Mouse (Mus musculus): Measurements from ENCODE around the gene Olfr1394. TPM values are rescaled to one million over a fixed set of nuclear protein-coding genes. Genes with fewer than 3 reads are reported as not detected.
"Not testable (repeated sequence)": the region's sequence is repeated elsewhere in the genome, so short reads cannot be mapped to it uniquely, and the experiment has no call there.

The Olfr1394 gene
- polyA plus RNA-seq, 1 experiment from 2014 or later = not detected

DNA sequence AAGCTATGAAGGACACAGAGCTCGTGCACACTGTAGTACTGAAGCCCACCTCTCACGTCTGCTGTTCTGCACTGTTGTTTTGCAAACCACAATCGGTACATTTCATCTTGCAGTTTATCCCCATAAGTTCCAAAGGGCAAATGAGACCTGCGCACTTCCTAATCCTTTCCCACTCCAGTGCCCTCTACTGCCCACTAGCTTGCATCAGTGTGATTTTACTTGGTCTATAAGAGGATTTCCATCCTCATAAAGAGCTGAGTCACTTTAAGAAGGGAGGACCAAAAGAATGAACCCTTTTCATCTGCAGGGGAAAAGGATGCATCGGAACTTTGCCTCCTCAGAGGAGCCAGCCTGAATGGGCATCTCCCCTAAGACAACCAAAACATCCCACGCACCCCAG, 32.3 kb downstream of the Olfr1394 start:
- no peaks in the 10 kb centered on the region for H3K27me3 ChIP-seq (ENCODE audit: control insufficient read depth, insufficient read depth, low read depth, low read length)
- H3K9me3 ChIP-seq (ENCODE audit: control insufficient read depth, low read length) = no peaks in the 10 kb centered on the region
- H3K4me3 ChIP-seq (ENCODE audit: low read length) = no peak overlapping the region
- no peak overlapping the region for H3K27ac ChIP-seq (ENCODE audit: low read length)
- H3K4me1 ChIP-seq (replicated peaks; ENCODE audit: control insufficient read depth, insufficient read depth, low read length) = no peaks in the 10 kb centered on the region; the same call in 1 of the 2 replicates
- H3K9ac ChIP-seq (ENCODE audit: low read length) = no peak overlapping the region
- no peak for ATAC-seq (ENCODE audit: low read depth)
- 76% methylated on average over 6 of the region's 6 CpGs for WGBS
- no peaks in the 10 kb centered on the region for H3K36me3 ChIP-seq (ENCODE audit: control insufficient read depth, insufficient read depth, low read length)
- H3K4me2 ChIP-seq (ENCODE audit: low read depth, low read length) = no peak overlapping the region

DNA sequence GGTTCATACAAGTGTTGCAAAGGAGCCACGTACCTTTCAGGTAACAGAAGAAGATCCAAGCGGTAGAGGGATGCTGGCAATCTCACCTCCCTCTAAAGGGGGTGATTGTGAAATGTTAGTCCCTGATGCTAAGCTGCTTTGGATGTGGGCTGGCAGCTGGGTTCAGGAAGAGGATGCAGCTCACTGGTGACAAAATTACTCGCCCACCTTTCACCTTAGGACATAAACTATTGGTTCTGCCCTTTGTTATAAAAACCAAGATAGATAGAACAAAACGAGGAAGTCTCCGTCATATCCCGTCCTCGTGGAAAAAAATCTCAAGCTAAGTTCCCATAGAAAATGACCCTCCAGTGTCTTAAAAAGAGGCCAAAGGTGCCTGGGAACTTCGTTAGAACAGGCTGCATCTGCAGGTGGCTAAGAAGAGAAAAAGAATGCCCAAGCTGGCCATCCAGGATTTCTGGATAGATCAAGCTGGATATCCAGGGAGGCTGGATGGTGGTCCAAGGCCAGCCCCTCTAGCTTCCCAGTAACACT, 32.8 kb downstream of the Olfr1394 start, which contains the start of gene Btnl9:
TSS of gene Btnl9 (minus strand) at position 205 of the 534 bp plus-strand sequence.
- Histone ChIP-seq H3K4me3 (ENCODE audit: low read length) (no peak within 1 kb of the TSS), H3K4me1 (replicated peaks; ENCODE audit: control insufficient read depth, insufficient read depth, low read length) (no peaks in the 10 kb centered on the region; the same call in 1 of the 2 replicates), H3K27ac (ENCODE audit: low read length) (no peak within 1 kb of the TSS), H3K36me3 (ENCODE audit: control insufficient read depth, insufficient read depth, low read length) (no peaks in the 10 kb centered on the region), H3K27me3 (ENCODE audit: control insufficient read depth, insufficient read depth, low read depth, low read length) (no peaks in the 10 kb centered on the region), H3K4me2 (ENCODE audit: low read depth, low read length) (no peak within 1 kb of the TSS), H3K9ac (ENCODE audit: low read length) (no peak within 1 kb of the TSS), H3K9me3 (ENCODE audit: control insufficient read depth, low read length) (no peaks in the 10 kb centered on the region)
- ATAC-seq (ENCODE audit: low read depth) = no peak
- WGBS = 57% methylated on average over 8 of the region's 8 CpGs

DNA sequence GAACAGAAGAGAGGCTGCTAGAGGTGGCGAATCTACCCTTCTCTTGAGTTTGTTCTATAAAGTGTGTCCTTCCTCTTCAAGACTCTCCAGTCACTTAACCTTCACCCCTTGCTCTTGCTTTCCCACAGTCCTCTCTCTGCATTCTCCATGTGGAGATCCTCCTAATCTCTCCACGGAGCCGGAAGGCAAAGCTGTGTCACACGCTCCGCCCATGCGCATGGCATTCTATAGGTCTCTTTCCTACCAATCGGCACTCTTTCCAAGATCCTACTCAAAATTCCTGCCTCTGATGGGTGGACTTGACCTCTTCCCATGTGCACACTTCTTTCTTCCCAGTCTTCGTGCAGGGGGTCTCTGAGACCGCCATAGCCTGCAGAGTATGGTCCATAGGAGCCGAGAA, 33.5 kb downstream of the Olfr1394 start:
- Histone ChIP-seq H3K4me3 (ENCODE audit: low read length) (no peak overlapping the region), H3K4me2 (ENCODE audit: low read depth, low read length) (no peak overlapping the region), H3K27me3 (ENCODE audit: control insufficient read depth, insufficient read depth, low read depth, low read length) (no peaks in the 10 kb centered on the region), H3K36me3 (ENCODE audit: control insufficient read depth, insufficient read depth, low read length) (no peaks in the 10 kb centered on the region), H3K9ac (ENCODE audit: low read length) (no peak overlapping the region), H3K9me3 (ENCODE audit: control insufficient read depth, low read length) (no peaks in the 10 kb centered on the region), H3K27ac (ENCODE audit: low read length) (no peak overlapping the region), H3K4me1 (replicated peaks; ENCODE audit: control insufficient read depth, insufficient read depth, low read length) (no peaks in the 10 kb centered on the region; the same call in 1 of the 2 replicates)
- 59% methylated on average over 10 of the region's 10 CpGs for WGBS
- no peak for ATAC-seq (ENCODE audit: low read depth)

- H3K4me1 ChIP-seq (replicated peaks; ENCODE audit: control insufficient read depth, insufficient read depth, low read length) = no peaks in the 10 kb centered on the region; the same call in 1 of the 2 replicates
- H3K27me3 ChIP-seq (ENCODE audit: control insufficient read depth, insufficient read depth, low read depth, low read length) = no peaks in the 10 kb centered on the region
- H3K4me2 ChIP-seq (ENCODE audit: low read depth, low read length) = no peak overlapping the region
- whole genome bisulfite sequencing = under 1% methylated on average over 7 of the region's 7 CpGs
- no peaks in the 10 kb centered on the region for H3K36me3 ChIP-seq (ENCODE audit: control insufficient read depth, insufficient read depth, low read length)
- H3K9me3 ChIP-seq (ENCODE audit: control insufficient read depth, low read length) = no peaks in the 10 kb centered on the region
- H3K4me3 ChIP-seq (ENCODE audit: low read length) = no peak overlapping the region
- ATAC-seq (ENCODE audit: low read depth) = no peak
- no peak overlapping the region for H3K9ac ChIP-seq (ENCODE audit: low read length)
- no peak overlapping the region for H3K27ac ChIP-seq (ENCODE audit: low read length)
Measured at GRCm38 (mm10) chr11:49189737-49190136, 35.6 kb downstream of the Olfr1394 start.

- no peak for ATAC-seq (ENCODE audit: low read depth)
- Histone ChIP-seq H3K4me3 (ENCODE audit: low read length) (no peak overlapping the region), H3K27ac (ENCODE audit: low read length) (no peak overlapping the region), H3K36me3 (ENCODE audit: control insufficient read depth, insufficient read depth, low read length) (no peaks in the 10 kb centered on the region), H3K9me3 (ENCODE audit: control insufficient read depth, low read length) (no peaks in the 10 kb centered on the region), H3K27me3 (ENCODE audit: control insufficient read depth, insufficient read depth, low read depth, low read length) (no peaks in the 10 kb centered on the region), H3K4me2 (ENCODE audit: low read depth, low read length) (no peak overlapping the region), H3K4me1 (replicated peaks; ENCODE audit: control insufficient read depth, insufficient read depth, low read length) (no peaks in the 10 kb centered on the region; the same call in 1 of the 2 replicates), H3K9ac (ENCODE audit: low read length) (no peak overlapping the region)
- WGBS = 25% methylated on average over 2 of the region's 2 CpGs
Measured at GRCm38 (mm10) chr11:49191083-49191482, 36.9 kb downstream of the Olfr1394 start.

GRCm38 (mm10) chr11:49194771-49195170, 40.6 kb downstream of the Olfr1394 start:
- not testable (repeated sequence) for ATAC-seq (ENCODE audit: low read depth); H3K4me2 ChIP-seq (ENCODE audit: low read depth, low read length); H3K4me3 ChIP-seq (ENCODE audit: low read length); H3K27ac ChIP-seq (ENCODE audit: low read length); H3K9ac ChIP-seq (ENCODE audit: low read length); H3K9me3 ChIP-seq (ENCODE audit: control insufficient read depth, low read length); H3K36me3 ChIP-seq (ENCODE audit: control insufficient read depth, insufficient read depth, low read length); H3K4me1 ChIP-seq (replicated peaks; ENCODE audit: control insufficient read depth, insufficient read depth, low read length); H3K27me3 ChIP-seq (ENCODE audit: control insufficient read depth, insufficient read depth, low read depth, low read length)
- 91% methylated on average over 8 of the region's 9 CpGs for WGBS

DNA sequence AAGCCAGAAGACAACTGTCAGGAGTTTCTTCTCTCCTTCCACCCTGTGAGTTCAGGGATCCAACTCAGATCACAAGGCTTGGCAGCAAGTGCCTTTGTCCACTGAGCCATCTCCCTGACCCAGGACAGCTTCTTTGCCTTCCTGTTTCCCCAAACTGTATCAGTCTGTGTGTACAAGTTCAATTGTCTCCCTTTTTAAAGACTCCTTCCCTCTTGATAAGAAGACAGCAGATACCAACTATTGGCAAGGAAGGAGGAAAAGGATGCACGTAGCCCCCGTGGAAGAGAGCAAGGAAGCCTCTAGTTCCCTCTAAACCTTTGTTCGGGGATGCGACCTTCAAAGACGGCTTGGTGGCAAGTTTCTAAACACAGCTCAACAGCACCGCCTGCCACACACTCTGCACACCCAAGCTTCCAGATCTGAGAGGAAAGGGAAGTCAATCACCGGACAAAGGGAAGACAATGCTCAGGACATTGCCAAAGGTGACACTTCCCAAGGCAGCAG, 41.7 kb downstream of the Olfr1394 start:
- Histone ChIP-seq H3K27me3 (ENCODE audit: control insufficient read depth, insufficient read depth, low read depth, low read length) (no peaks in the 10 kb centered on the region), H3K9me3 (ENCODE audit: control insufficient read depth, low read length) (no peaks in the 10 kb centered on the region), H3K36me3 (ENCODE audit: control insufficient read depth, insufficient read depth, low read length) (no peaks in the 10 kb centered on the region), H3K4me2 (ENCODE audit: low read depth, low read length) (no peak overlapping the region), H3K4me3 (ENCODE audit: low read length) (no peak overlapping the region), H3K4me1 (replicated peaks; ENCODE audit: control insufficient read depth, insufficient read depth, low read length) (no peaks in the 10 kb centered on the region), H3K9ac (ENCODE audit: low read length) (no peak overlapping the region), H3K27ac (ENCODE audit: low read length) (peak overlapping the region; percentile 51)
- WGBS = 67% methylated on average over 7 of the region's 7 CpGs
- peak; percentile 79 for ATAC-seq (ENCODE audit: low read depth)

- no peak for ATAC-seq (ENCODE audit: low read depth)
- H3K36me3 ChIP-seq (ENCODE audit: control insufficient read depth, insufficient read depth, low read length) = no peaks in the 10 kb centered on the region
- no peak overlapping the region for H3K4me2 ChIP-seq (ENCODE audit: low read depth, low read length)
Measured at GRCm38 (mm10) chr11:49200666-49201065, 46.5 kb downstream of the Olfr1394 start.

GRCm38 (mm10) chr11:49201142-49201541, 47.0 kb downstream of the Olfr1394 start:
- H3K9me3 ChIP-seq (ENCODE audit: control insufficient read depth, low read length) = no peaks in the 10 kb centered on the region
- H3K27ac ChIP-seq (ENCODE audit: low read length) = no peak overlapping the region
- no peak for ATAC-seq (ENCODE audit: low read depth)
- H3K4me2 ChIP-seq (ENCODE audit: low read depth, low read length) = no peak overlapping the region
- no peak overlapping the region for H3K4me3 ChIP-seq (ENCODE audit: low read length)
- H3K4me1 ChIP-seq (replicated peaks; ENCODE audit: control insufficient read depth, insufficient read depth, low read length) = peaks cover 17% of the 10 kb centered on the region
- H3K27me3 ChIP-seq (ENCODE audit: control insufficient read depth, insufficient read depth, low read depth, low read length) = no peaks in the 10 kb centered on the region
- no peaks in the 10 kb centered on the region for H3K36me3 ChIP-seq (ENCODE audit: control insufficient read depth, insufficient read depth, low read length)
- H3K9ac ChIP-seq (ENCODE audit: low read length) = no peak overlapping the region

More at GRCm38 (mm10) chr11:49200666-49201065, 46.5 kb downstream of the Olfr1394 start:
- Histone ChIP-seq H3K4me3 (ENCODE audit: low read length) (no peak overlapping the region), H3K9me3 (ENCODE audit: control insufficient read depth, low read length) (no peaks in the 10 kb centered on the region), H3K27ac (ENCODE audit: low read length) (no peak overlapping the region), H3K4me1 (replicated peaks; ENCODE audit: control insufficient read depth, insufficient read depth, low read length) (peaks cover 16% of the 10 kb centered on the region), H3K27me3 (ENCODE audit: control insufficient read depth, insufficient read depth, low read depth, low read length) (no peaks in the 10 kb centered on the region), H3K9ac (ENCODE audit: low read length) (no peak overlapping the region)
